ENCODE assay signal across 20 mouse cellular contexts in genomic region chr17:28188313-28188712, GRCm38 (mm10). TPM values are rescaled to one million over a fixed set of nuclear protein-coding genes. Genes with fewer than 3 reads are reported as not detected.
DNase-seq lines count a peak whose midpoint lies in the region; ATAC-seq lines count a peak whose summit lies in the region.
"Had no signal": no experiment of that assay in that cellular context is flagged by ENCODE, and none has a peak within 500 bp of the region (broad histone marks: within the 10 kb centered on the region; RNA-seq: fewer than 3 reads in every experiment).

No protein-coding gene starts in this region.

- H3K9me3 ChIP-seq in kidney, embryonic 15.5 days (replicated peaks) = no peaks in the 10 kb centered on the region
- H3K9me3 ChIP-seq: hindbrain, embryonic 12.5 days; hindbrain, embryonic 15.5 days had no signal

- no peak overlapping the region for H3K4me3 ChIP-seq in kidney, embryonic 15.5 days (replicated peaks)
- H3K4me3 ChIP-seq: gastrocnemius, adult 2 months; hindbrain, embryonic 12.5 days; hindbrain, embryonic 15.5 days had no signal

- WGBS in kidney, embryonic 15.5 days = 82% methylated on average over 5 of the region's 5 CpGs

- H3K36me3 ChIP-seq in kidney, embryonic 15.5 days = peaks cover 48% of the 10 kb centered on the region

- H3K9ac ChIP-seq in kidney, embryonic 15.5 days = no peak overlapping the region
- H3K9ac ChIP-seq: forebrain, postnatal 0 days; hindbrain, embryonic 12.5 days; hindbrain, embryonic 15.5 days had no signal

- H3K4me2 ChIP-seq in kidney, embryonic 15.5 days = no peak overlapping the region
- H3K4me2 ChIP-seq: heart, embryonic 11.5 days; hindbrain, embryonic 12.5 days; hindbrain, embryonic 15.5 days had no signal

- H3K4me1 ChIP-seq in kidney, embryonic 15.5 days = no peaks in the 10 kb centered on the region
- H3K4me1 ChIP-seq: hindbrain, embryonic 12.5 days had no signal

- no peaks in the 10 kb centered on the region for H3K27me3 ChIP-seq in kidney, embryonic 15.5 days
- H3K27me3 ChIP-seq: hindbrain, embryonic 12.5 days; hindbrain, embryonic 15.5 days had no signal

- no peak for ATAC-seq in kidney, embryonic 15.5 days (replicated peaks; ENCODE audit: low FRiP score)
- ATAC-seq: activated CD4-positive, CD25-positive, alpha-beta regulatory T cell, adult 4 months; forebrain, embryonic 14.5 days; forebrain, postnatal 0 days had no signal

- no peak overlapping the region for H3K27ac ChIP-seq in kidney, embryonic 15.5 days
- H3K27ac ChIP-seq: gastrocnemius, adult 2 months; hindbrain, embryonic 12.5 days; hindbrain, embryonic 15.5 days had no signal

- peak; percentile 39 for DNase-seq in kidney, adult 11 months
- DNase-seq in kidney, postnatal 4 days = no peak
- peak; percentile 20 to 36 for DNase-seq in kidney, adult 8-10 months
- DNase-seq in kidney, postnatal 36 days = peak; percentile 35 to 40
- no peak for DNase-seq in adrenal gland, adult (ENCODE audit: inconsistent age in 2 of 2, low spot score in 1 of 2)
- DNase-seq: adrenal gland, postnatal 10 days; adrenal gland, postnatal 36 days; cerebellum, adult 18-20 months; cerebellum, adult 9-10 months; cerebellum, postnatal 14 days; forebrain, postnatal 0 days; gastrocnemius, adult 2 months; gastrocnemius, postnatal 14 days; heart, adult 11 months had no signal

RNA-seq across cellular contexts. Expression of gene Zfp523, which starts 11.4 kb away (rescaled TPM):
- 36.3 and 40.1 TPM in 2 replicates for polyA plus RNA-seq in kidney, embryonic 15.5 days (2015; fragmentation: Nextera tagmentation; extraction: Ambion mirVana)

RNA-seq across cellular contexts. Expression of gene Def6, which starts 19.3 kb away (rescaled TPM):
- 6.7 and 7.5 TPM in 2 replicates for polyA plus RNA-seq in kidney, embryonic 15.5 days (2015; fragmentation: Nextera tagmentation; extraction: Ambion mirVana)

RNA-seq across cellular contexts. Expression of gene Ppard, which starts 44.2 kb away (rescaled TPM):
- 2.3 and 2.7 TPM in 2 replicates for polyA plus RNA-seq in kidney, embryonic 15.5 days (2015; fragmentation: Nextera tagmentation; extraction: Ambion mirVana)

RNA-seq across cellular contexts. Expression of gene Scube3, which starts 46.4 kb away (rescaled TPM):
- polyA plus RNA-seq in kidney, embryonic 15.5 days (2015; fragmentation: Nextera tagmentation; extraction: Ambion mirVana) = 17.7 and 19.2 TPM in 2 replicates
- polyA plus RNA-seq: activated CD4-positive, CD25-positive, alpha-beta regulatory T cell, adult 4 months had no signal

Comparison
In these comparisons a context has a peak if more than half of its experiments do, and no peak if none do; other contexts are left out.
1. DNase-seq: peak in kidney, adult 11 months (single experiment), kidney, adult 8-10 months (2 of 2) and kidney, postnatal 36 days (2 of 2); none in kidney, postnatal 4 days (0 of 2) and adrenal gland, adult (0 of 2).